Mouse (Mus musculus): Measurements from ENCODE around the gene Fstl4. TPM values are rescaled to one million over a fixed set of nuclear protein-coding genes. Genes with fewer than 3 reads are reported as not detected.

Gene Fstl4
- 0.07 TPM in 1 of 2 replicates, not detected in the other for polyA plus RNA-seq (2012; rRNA removed; ENCODE audit: low replicate concordance)

GRCm38 (mm10) chr11:52764461-52764893 lies at the start of gene Fstl4:
TSS of gene Fstl4 (plus strand) at chr11:52764634.

Measured in mammary gland, adult 2 months (tissue).